Comparison of ENCODE assay signal across 27 mouse cellular contexts in genomic region chr5:111636969-111637368, GRCm38 (mm10).
DNase-seq lines count a peak whose midpoint lies in the region; ATAC-seq and TF ChIP-seq lines count a peak whose summit lies in the region.
"Had no signal": no experiment of that assay in that cellular context is flagged by ENCODE, and none has a peak within 500 bp of the region (broad histone marks: within the 10 kb centered on the region; RNA-seq: fewer than 3 reads in every experiment).

No protein-coding gene starts in this region.

- no peaks in the 10 kb centered on the region; the same call in 1 of the 2 replicates for H3K4me1 ChIP-seq in hindbrain, postnatal 0 days (ENCODE audit: insufficient read depth, low read length)
- peaks cover 46% of the 10 kb centered on the region for H3K4me1 ChIP-seq in hindbrain, embryonic 12.5 days
- H3K4me1 ChIP-seq in midbrain, embryonic 10.5 days: peaks cover 67% of the 10 kb centered on the region
- peaks cover 12% of the 10 kb centered on the region for H3K4me1 ChIP-seq in midbrain, embryonic 16.5 days (ENCODE audit: control insufficient read depth, insufficient read depth, low read length)
- H3K4me1 ChIP-seq: liver, embryonic 12.5 days had no signal

- 0 out of 2 replicates have a peak, but pooled peaks have one; percentile 9 for ATAC-seq in hindbrain, postnatal 0 days
- ATAC-seq in hindbrain, embryonic 12.5 days (ENCODE audit: low FRiP score): no peak
- no peak for ATAC-seq in midbrain, embryonic 16.5 days
- ATAC-seq in megakaryocyte progenitor cell, adult 5-6 weeks (replicated peaks; ENCODE audit: poor library complexity): no peak
- ATAC-seq: intestine, embryonic 16.5 days; liver, embryonic 12.5 days; liver, postnatal 0 days had no signal

- TF ChIP-seq CTCF in hindbrain, postnatal 0 days (IDR thresholded peaks at IDR 0.05; ENCODE audit: low read depth): no peak

- no peaks in the 10 kb centered on the region for H3K27me3 ChIP-seq in hindbrain, postnatal 0 days (ENCODE audit: insufficient read depth, low read length)
- H3K27me3 ChIP-seq in hindbrain, embryonic 12.5 days: peaks cover 12% of the 10 kb centered on the region
- H3K27me3 ChIP-seq in midbrain, embryonic 10.5 days (ENCODE audit: low read depth, poor library complexity, severe bottlenecking): peaks cover 56% of the 10 kb centered on the region
- H3K27me3 ChIP-seq in midbrain, embryonic 16.5 days (ENCODE audit: control insufficient read depth, insufficient read depth, low read depth, low read length): no peaks in the 10 kb centered on the region
- H3K27me3 ChIP-seq: embryonic facial prominence, embryonic 12.5 days had no signal

- H3K4me3 ChIP-seq in hindbrain, postnatal 0 days (ENCODE audit: low read length): no peak overlapping the region
- H3K4me3 ChIP-seq in hindbrain, embryonic 12.5 days: no peak overlapping the region
- no peak overlapping the region for H3K4me3 ChIP-seq in midbrain, embryonic 10.5 days
- no peak overlapping the region for H3K4me3 ChIP-seq in midbrain, embryonic 16.5 days (ENCODE audit: low read depth, low read length)
- H3K4me3 ChIP-seq: embryonic facial prominence, embryonic 12.5 days; heart, embryonic 13.5 days; liver, embryonic 12.5 days had no signal

- WGBS in hindbrain, postnatal 0 days: 20% methylated on average over 4 of the region's 4 CpGs
- 17% methylated on average over 4 of the region's 4 CpGs for WGBS in hindbrain, embryonic 12.5 days
- WGBS in midbrain, embryonic 10.5 days: 68% methylated on average over 4 of the region's 4 CpGs
- WGBS in midbrain, embryonic 16.5 days: 28% methylated on average over 4 of the region's 4 CpGs

- H3K9me3 ChIP-seq in hindbrain, postnatal 0 days (ENCODE audit: low read length): 0 out of 2 replicates have a peak, but pooled peaks cover 2% of the 10 kb centered on the region
- peaks cover 11% of the 10 kb centered on the region for H3K9me3 ChIP-seq in hindbrain, embryonic 12.5 days (replicated peaks)
- H3K9me3 ChIP-seq in midbrain, embryonic 10.5 days (replicated peaks): peaks cover 14% of the 10 kb centered on the region
- H3K9me3 ChIP-seq in midbrain, embryonic 16.5 days (replicated peaks; ENCODE audit: control insufficient read depth, low read length, poor library complexity, severe bottlenecking): no peaks in the 10 kb centered on the region; the same call in 1 of the 2 replicates

- H3K4me2 ChIP-seq in hindbrain, postnatal 0 days (ENCODE audit: low read depth, low read length): no peak overlapping the region
- no peak overlapping the region for H3K4me2 ChIP-seq in hindbrain, embryonic 12.5 days (replicated peaks)
- H3K4me2 ChIP-seq in midbrain, embryonic 16.5 days (ENCODE audit: low read length): no peak overlapping the region
- H3K4me2 ChIP-seq: embryonic facial prominence, embryonic 12.5 days; heart, embryonic 13.5 days; liver, embryonic 12.5 days had no signal

- H3K27ac ChIP-seq in hindbrain, postnatal 0 days: no peak overlapping the region
- no peak overlapping the region for H3K27ac ChIP-seq in hindbrain, embryonic 12.5 days
- H3K27ac ChIP-seq in midbrain, embryonic 10.5 days (replicated peaks): peak overlapping the region; percentile 61
- no peak overlapping the region for H3K27ac ChIP-seq in midbrain, embryonic 16.5 days (ENCODE audit: low read length)
- H3K27ac ChIP-seq: heart, embryonic 13.5 days; liver, embryonic 12.5 days; macrophage; stomach, postnatal 0 days had no signal

- DNase-seq in hindbrain, postnatal 0 days (ENCODE audit: low spot score): peak; percentile 43
- DNase-seq in midbrain, embryonic 10.5 days (ENCODE audit: low spot score): no peak
- DNase-seq in right cerebral cortex, postnatal 10 days (ENCODE audit: low spot score in 2 of 2): peak; percentile 49 to 50
- DNase-seq in right cerebral cortex, adult 18-20 months: no peak
- DNase-seq: adrenal gland, postnatal 25 days; B cell, adult 2 months; cerebellum, adult 8-10 months; cerebellum, postnatal 36 days; gastrocnemius, postnatal 10 days; heart, postnatal 10 days; kidney, adult 9 months; kidney, postnatal 14 days; layer of hippocampus, adult 9-11 months; liver, postnatal 0 days; lung, postnatal 10 days; right cerebral cortex, postnatal 4 days; thymus, adult 18-20 months; thymus, postnatal 25 days had no signal

- no peaks in the 10 kb centered on the region for H3K36me3 ChIP-seq in hindbrain, postnatal 0 days (ENCODE audit: insufficient read depth, low read length)
- no peaks in the 10 kb centered on the region for H3K36me3 ChIP-seq in hindbrain, embryonic 12.5 days
- peaks cover 4% of the 10 kb centered on the region for H3K36me3 ChIP-seq in midbrain, embryonic 10.5 days
- H3K36me3 ChIP-seq in midbrain, embryonic 16.5 days (ENCODE audit: control insufficient read depth, insufficient read depth, low read length): no peaks in the 10 kb centered on the region
- H3K36me3 ChIP-seq: embryonic facial prominence, embryonic 12.5 days; heart, embryonic 13.5 days; liver, embryonic 12.5 days had no signal

- no peak overlapping the region for H3K9ac ChIP-seq in hindbrain, postnatal 0 days (replicated peaks; ENCODE audit: low read length)
- H3K9ac ChIP-seq in hindbrain, embryonic 12.5 days: no peak overlapping the region
- no peak overlapping the region for H3K9ac ChIP-seq in midbrain, embryonic 16.5 days (ENCODE audit: low read depth, low read length)
- H3K9ac ChIP-seq: embryonic facial prominence, embryonic 12.5 days; heart, embryonic 13.5 days; liver, embryonic 12.5 days; liver, postnatal 0 days had no signal

Comparison
In these comparisons a context has a peak if more than half of its experiments do, and no peak if none do; other contexts are left out.
1. DNase-seq: peak in hindbrain, postnatal 0 days (single experiment) and right cerebral cortex, postnatal 10 days (2 of 2); none in midbrain, embryonic 10.5 days (single experiment) and right cerebral cortex, adult 18-20 months (single experiment).